Mouse (Mus musculus) kidney, adult 2 months (tissue): ENCODE measurements around the gene Egln3.

Source experiments
- CTCF ChIP-seq: fragments of 200-500 bp; conservative IDR thresholded peaks from 2 replicates; pipeline ENCODE4 v1.5.1; 2011; ENCODE audit warnings: low read depth, mild to moderate bottlenecking, control low read depth, low read length, moderate library complexity, mixed read lengths; ENCODE audit not compliant: insufficient read depth, insufficient read length
- POLR2A ChIP-seq: fragments of 200-500 bp; IDR thresholded peaks from one replicate; pipeline ENCODE4 v1.6.1; 2011; ENCODE audit warnings: low read depth, low read length, control low read depth

DNA sequence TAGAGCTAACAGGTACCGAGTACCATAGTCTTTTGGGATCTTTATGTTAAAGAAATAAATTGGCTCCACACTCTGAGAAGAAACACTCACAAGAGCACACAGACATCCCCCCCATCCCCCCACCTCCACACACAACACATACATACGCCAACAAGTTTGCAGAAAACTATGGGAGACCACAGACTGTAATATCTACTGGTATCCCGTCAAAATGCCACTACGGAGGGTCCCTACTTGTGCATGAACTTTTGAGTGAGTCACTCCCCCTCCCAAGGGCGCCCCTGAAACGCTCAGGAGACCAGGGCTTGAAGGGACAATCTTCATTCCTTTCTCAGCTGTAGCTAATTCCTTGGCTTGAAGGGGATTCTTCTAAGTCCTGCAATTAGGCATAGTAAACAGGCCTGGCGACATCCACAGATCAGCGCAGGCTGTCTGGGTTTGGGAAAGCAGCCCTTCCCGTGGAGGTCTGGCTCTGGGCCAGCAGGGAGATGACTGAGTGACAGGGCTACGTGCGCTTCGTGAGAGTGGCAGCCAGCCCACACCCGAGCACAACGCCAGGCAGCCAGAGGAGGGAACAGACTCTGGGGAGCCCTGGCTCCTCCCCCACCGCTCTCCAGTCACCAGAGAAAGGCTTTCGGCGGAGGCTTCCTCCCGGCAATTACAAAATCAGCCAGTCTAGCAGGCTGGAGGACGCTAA, 11.9 kb downstream of the Egln3 start:
- TF ChIP-seq CTCF (no peak), POLR2A (no peak)
